Mouse (Mus musculus): ENCODE results near the gene Kif17. TPM values are rescaled to one million over a fixed set of nuclear protein-coding genes. Genes with fewer than 3 reads are reported as not detected.

Gene Kif17
- total and polyA plus RNA-seq, 3 experiments, result 0.54 to 2.5 TPM; not detected in 1

DNA sequence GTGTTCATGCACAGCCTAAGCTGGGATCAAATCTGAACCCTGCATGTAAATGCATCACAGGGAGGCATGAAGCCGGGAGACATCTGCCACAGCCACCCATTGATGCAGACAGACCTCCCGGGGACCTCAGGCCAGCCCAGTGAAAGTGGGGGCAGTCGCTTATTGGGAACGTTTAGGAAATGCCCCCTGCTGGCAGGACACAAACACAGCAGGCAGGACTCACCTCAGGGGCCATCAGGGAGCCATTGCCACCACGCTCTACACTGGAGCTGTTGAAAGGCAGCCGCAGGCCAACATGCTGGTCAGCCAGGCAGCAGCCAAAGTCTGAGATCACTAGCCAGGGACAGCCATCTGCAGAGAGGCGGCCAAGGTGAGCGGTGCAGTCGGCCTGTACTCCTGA is 65.5 kb downstream of the Kif17 start:
- no peak overlapping the region for H3K27ac ChIP-seq (ENCODE audit: control insufficient read depth, low read depth, low read length)
- peak; percentile 58 to 71 (median 71) for TF ChIP-seq CTCF (IDR thresholded peaks at IDR 0.05 in 2 of 3, conservative IDR thresholded peaks at IDR 0.05 in 1 of 3; ENCODE audit: control insufficient read depth in 1 of 3, insufficient read depth in 1 of 3, low read depth in 2 of 3, low read length in 3 of 3, poor library complexity in 1 of 3, severe bottlenecking in 1 of 3)
- no peak for TF ChIP-seq E2F4 (IDR thresholded peaks at IDR 0.05; ENCODE audit: borderline replicate concordance, low read depth, low read length)
- TF ChIP-seq RAD21 (IDR thresholded peaks at IDR 0.05; ENCODE audit: low read depth, low read length), result peak; percentile 21
- TF ChIP-seq NELFE (IDR thresholded peaks at IDR 0.05; ENCODE audit: low read depth, low read length), result no peak
- no peak for TF ChIP-seq POLR2AphosphoS5 (IDR thresholded peaks at IDR 0.05; ENCODE audit: borderline replicate concordance, low read depth, low read length)
- peak; percentile 63 for TF ChIP-seq SMC3 (IDR thresholded peaks at IDR 0.05; ENCODE audit: low read depth, low read length)
- TF ChIP-seq MYC (IDR thresholded peaks at IDR 0.05; ENCODE audit: low read depth, low read length), result no peak
- no peaks in the 10 kb centered on the region for H3K27me3 ChIP-seq (ENCODE audit: control insufficient read depth in 1 of 2, insufficient read depth in 2 of 2, low read length in 2 of 2)
- no peak overlapping the region for H3K4me3 ChIP-seq (ENCODE audit: control insufficient read depth in 1 of 2, insufficient read depth in 1 of 2, low read depth in 2 of 2, low read length in 2 of 2)
- H3K9ac ChIP-seq (ENCODE audit: control insufficient read depth, low read depth, low read length, poor library complexity, severe bottlenecking), result no peak overlapping the region
- H3K36me3 ChIP-seq (ENCODE audit: control insufficient read depth in 1 of 2, insufficient read depth in 2 of 2, low read length in 2 of 2), result peaks cover 0 to 3% of the 10 kb centered on the region in 2 experiments; a peak in 1 of 4 replicates
- peak; percentile 61 for DNase-seq (ENCODE audit: low read depth, low spot score)
- no peaks in the 10 kb centered on the region for H3K9me3 ChIP-seq (replicated peaks; ENCODE audit: insufficient read depth, low read length)
- H3K4me1 ChIP-seq (ENCODE audit: control insufficient read depth in 1 of 2, insufficient read depth in 2 of 2, low read length in 2 of 2), result no peaks in the 10 kb centered on the region
- no peaks in the 10 kb centered on the region for H3K79me2 ChIP-seq (ENCODE audit: control insufficient read depth, insufficient read depth, low read length, poor library complexity)

DNA sequence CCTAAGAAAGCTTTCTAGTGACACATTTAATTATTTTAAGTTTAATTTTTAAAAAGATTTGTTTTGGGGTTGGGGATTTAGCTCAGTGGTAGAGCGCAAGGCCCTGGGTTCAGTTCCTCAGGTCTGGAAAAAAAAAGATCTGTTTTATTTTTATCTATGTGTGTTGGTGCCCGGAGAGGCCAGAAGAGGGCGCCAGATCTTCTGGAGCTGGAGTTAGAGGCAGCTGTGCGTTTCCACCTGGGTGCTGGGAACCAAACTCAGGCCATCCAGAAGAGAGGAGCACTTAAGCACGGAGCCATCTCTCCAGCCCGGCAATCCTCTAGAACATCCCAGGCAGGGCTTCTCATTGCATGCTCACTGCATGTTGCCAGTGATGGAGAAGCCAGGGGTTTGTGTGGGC is 66.1 kb downstream of the Kif17 start:
- peak; percentile 39 for DNase-seq (ENCODE audit: low read depth, low spot score)
- Histone ChIP-seq H3K4me3 (ENCODE audit: control insufficient read depth in 1 of 2, insufficient read depth in 1 of 2, low read depth in 2 of 2, low read length in 2 of 2) (no peak overlapping the region), H3K27ac (ENCODE audit: control insufficient read depth, low read depth, low read length) (no peak overlapping the region), H3K9me3 (replicated peaks; ENCODE audit: insufficient read depth, low read length) (no peaks in the 10 kb centered on the region), H3K9ac (ENCODE audit: control insufficient read depth, low read depth, low read length, poor library complexity, severe bottlenecking) (no peak overlapping the region), H3K79me2 (ENCODE audit: control insufficient read depth, insufficient read depth, low read length, poor library complexity) (no peaks in the 10 kb centered on the region), H3K4me1 (ENCODE audit: control insufficient read depth in 1 of 2, insufficient read depth in 2 of 2, low read length in 2 of 2) (no peaks in the 10 kb centered on the region), H3K36me3 (ENCODE audit: control insufficient read depth in 1 of 2, insufficient read depth in 2 of 2, low read length in 2 of 2) (peaks cover 0 to 3% of the 10 kb centered on the region in 2 experiments; a peak in 1 of 4 replicates), H3K27me3 (ENCODE audit: control insufficient read depth in 1 of 2, insufficient read depth in 2 of 2, low read length in 2 of 2) (no peaks in the 10 kb centered on the region)
- TF ChIP-seq MYC (IDR thresholded peaks at IDR 0.05; ENCODE audit: low read depth, low read length) (no peak), SIN3A (IDR thresholded peaks at IDR 0.05; ENCODE audit: low read length) (no peak), CHD1 (IDR thresholded peaks at IDR 0.05; ENCODE audit: low read depth, low read length) (no peak), POLR2AphosphoS5 (IDR thresholded peaks at IDR 0.05; ENCODE audit: borderline replicate concordance, low read depth, low read length) (no peak), E2F4 (IDR thresholded peaks at IDR 0.05; ENCODE audit: borderline replicate concordance, low read depth, low read length) (no peak), TCF12 (IDR thresholded peaks at IDR 0.05; ENCODE audit: low read depth, low read length) (no peak), RCOR1 (IDR thresholded peaks at IDR 0.05; ENCODE audit: low read depth, low read length) (no peak), MYB (IDR thresholded peaks at IDR 0.05; ENCODE audit: low read depth, low read length) (no peak), CTCF (IDR thresholded peaks at IDR 0.05 in 2 of 3, conservative IDR thresholded peaks at IDR 0.05 in 1 of 3; ENCODE audit: control insufficient read depth in 1 of 3, insufficient read depth in 1 of 3, low read depth in 2 of 3, low read length in 3 of 3, poor library complexity in 1 of 3, severe bottlenecking in 1 of 3) (peak; percentile 16 to 63 (median 45); a peak in 4 of 6 replicates), NELFE (IDR thresholded peaks at IDR 0.05; ENCODE audit: low read depth, low read length) (no peak), TAL1 (IDR thresholded peaks at IDR 0.05; ENCODE audit: low read length) (no peak), BHLHE40 (IDR thresholded peaks at IDR 0.05; ENCODE audit: borderline replicate concordance, low read depth, low read length) (no peak), ZNF384 (IDR thresholded peaks at IDR 0.05; ENCODE audit: low read depth, low read length) (peak; percentile 86), RAD21 (IDR thresholded peaks at IDR 0.05; ENCODE audit: low read depth, low read length) (no peak), ETS1 (IDR thresholded peaks at IDR 0.05; ENCODE audit: low read depth, low read length) (no peak), KAT2A (conservative IDR thresholded peaks at IDR 0.05; ENCODE audit: low read depth, low read length) (no peak), MAZ (IDR thresholded peaks at IDR 0.05; ENCODE audit: low read depth, low read length) (no peak)

Data from MEL (cell line).